Mouse (Mus musculus) layer of hippocampus, postnatal 14 days (tissue): ENCODE measurements around the gene Hist2h2ac. TPM values are rescaled to one million over a fixed set of nuclear protein-coding genes. Genes with fewer than 3 reads are reported as not detected.
A peak's percentile ranks its signal among the peaks of the same experiment; 100 is the strongest.
"Not testable (repeated sequence)": the region's sequence is repeated elsewhere in the genome, so short reads cannot be mapped to it uniquely, and the experiment has no call there.

ENCODE experiments used
- DNase-seq, 2 experiments: peaks; one replicate each; pipeline ENCODE4 v3.0.0; 2021 to 2022; ENCODE audit warnings: low spot score in 2 of 2, mixed read lengths in 1 of 2
- total RNA-seq, 2 experiments: library from RNA; stranded (reverse); gene quantifications; 2 replicates each; pipeline ENCODE4 v1.2.3; 2021

Hist2h2ac gene
- total RNA-seq, 2 experiments from 2014 or later, result 28.2 to 31.3 TPM

- DNase-seq, result no peak
Observed at GRCm38 (mm10) chr3:96250890-96251289, 30.2 kb upstream of the Hist2h2ac start.

- DNase-seq, result no peak
Observed at GRCm38 (mm10) chr3:96249034-96249345, 28.3 kb upstream of the Hist2h2ac start.

GRCm38 (mm10) chr3:96248141-96249033, 27.7 kb upstream of the Hist2h2ac start:
- DNase-seq, result no peak

- no peak for DNase-seq
Observed at GRCm38 (mm10) chr3:96247356-96248140, 26.9 kb upstream of the Hist2h2ac start.

GRCm38 (mm10) chr3:96246427-96246856, 25.8 kb upstream of the Hist2h2ac start, which contains the start of gene Hist2h3c1:
Gene Hist2h3c1 (plus strand): TSS chr3:96246685.
- not testable (repeated sequence) for DNase-seq

GRCm38 (mm10) chr3:96246018-96246417, 25.3 kb upstream of the Hist2h2ac start:
- DNase-seq, result not testable (repeated sequence)

GRCm38 (mm10) chr3:96245003-96245886, 24.6 kb upstream of the Hist2h2ac start, which contains the start of gene Hist2h2aa1:
Gene Hist2h2aa1 (plus strand): TSS chr3:96245497.
- peak; percentile 85 to 90 for DNase-seq

- no peak for DNase-seq
Observed at GRCm38 (mm10) chr3:96243921-96244572, 23.4 kb upstream of the Hist2h2ac start.

GRCm38 (mm10) chr3:96240799-96241197, 20.1 kb upstream of the Hist2h2ac start:
- DNase-seq, result no peak

- DNase-seq, result peak; percentile 98
Observed at GRCm38 (mm10) chr3:96239949-96240798, 19.5 kb upstream of the Hist2h2ac start, which contains the start of gene Hist2h2aa2. Gene Hist2h2aa2 (minus strand): TSS chr3:96240276.

GRCm38 (mm10) chr3:96238954-96239793, 18.5 kb upstream of the Hist2h2ac start, which contains the start of gene Hist2h3c2:
Gene Hist2h3c2 (minus strand): TSS chr3:96239127.
- peak in 1 of 2 experiments; percentile 37 for DNase-seq

- no peak for DNase-seq
Observed at GRCm38 (mm10) chr3:96237904-96238511, 17.3 kb upstream of the Hist2h2ac start.

GRCm38 (mm10) chr3:96237335-96237903, 16.7 kb upstream of the Hist2h2ac start:
- no peak for DNase-seq

- no peak for DNase-seq
Observed at GRCm38 (mm10) chr3:96236834-96237334, 16.2 kb upstream of the Hist2h2ac start.

GRCm38 (mm10) chr3:96235836-96236235, 15.2 kb upstream of the Hist2h2ac start:
- DNase-seq, result no peak

GRCm38 (mm10) chr3:96234914-96235313, 14.2 kb upstream of the Hist2h2ac start:
- no peak for DNase-seq

GRCm38 (mm10) chr3:96231758-96232120, 11.1 kb upstream of the Hist2h2ac start:
- no peak for DNase-seq
